29 mouse cellular contexts compared by ENCODE assay signal in genomic region chr16:96668478-96668877, GRCm38 (mm10).
"Had no signal": no experiment of that assay in that cellular context is flagged by ENCODE, and none has a peak within 500 bp of the region (broad histone marks: within the 10 kb centered on the region; RNA-seq: fewer than 3 reads in every experiment).

No protein-coding gene starts in this region.

- H3K9ac ChIP-seq: limb, embryonic 12.5 days; limb, embryonic 13.5 days; limb, embryonic 15.5 days; liver, embryonic 12.5 days; liver, embryonic 13.5 days; liver, embryonic 14.5 days; liver, embryonic 15.5 days; liver, postnatal 0 days; lung, embryonic 14.5 days; lung, embryonic 15.5 days; midbrain, embryonic 12.5 days; midbrain, embryonic 13.5 days; midbrain, embryonic 15.5 days had no signal

- H3K27me3 ChIP-seq: limb, embryonic 15.5 days; liver, embryonic 13.5 days; liver, embryonic 15.5 days; lung, embryonic 15.5 days; megakaryocyte, embryonic 14.5 days; midbrain, embryonic 12.5 days; midbrain, embryonic 13.5 days; midbrain, embryonic 15.5 days had no signal

- H3K9me3 ChIP-seq: limb, embryonic 10.5 days; limb, embryonic 12.5 days; limb, embryonic 13.5 days; limb, embryonic 15.5 days; liver, embryonic 12.5 days; liver, embryonic 13.5 days; liver, embryonic 15.5 days; lung, embryonic 15.5 days; megakaryocyte, embryonic 14.5 days; midbrain, embryonic 10.5 days; midbrain, embryonic 12.5 days; midbrain, embryonic 13.5 days; midbrain, embryonic 15.5 days had no signal

- H3K4me3 ChIP-seq: limb, embryonic 10.5 days; limb, embryonic 12.5 days; limb, embryonic 13.5 days; limb, embryonic 15.5 days; liver, embryonic 12.5 days; liver, embryonic 13.5 days; liver, embryonic 15.5 days; lung, embryonic 15.5 days; megakaryocyte, embryonic 14.5 days; midbrain, embryonic 10.5 days; midbrain, embryonic 12.5 days; midbrain, embryonic 13.5 days; midbrain, embryonic 15.5 days; myocyte had no signal

- H3K4me2 ChIP-seq: limb, embryonic 12.5 days; limb, embryonic 13.5 days; limb, embryonic 15.5 days; liver, embryonic 11.5 days; liver, embryonic 12.5 days; liver, embryonic 13.5 days; liver, embryonic 15.5 days; lung, embryonic 14.5 days; lung, embryonic 15.5 days; midbrain, embryonic 11.5 days; midbrain, embryonic 12.5 days; midbrain, embryonic 13.5 days; midbrain, embryonic 15.5 days had no signal

- H3K4me1 ChIP-seq: limb, embryonic 10.5 days; limb, embryonic 12.5 days; limb, embryonic 13.5 days; limb, embryonic 15.5 days; liver, embryonic 12.5 days; liver, embryonic 13.5 days; liver, embryonic 15.5 days; lung, embryonic 15.5 days; megakaryocyte, embryonic 14.5 days had no signal

- DNase-seq: left cerebral cortex, postnatal 4 days; liver; liver, embryonic 13.5 days; liver, postnatal 0 days; lung, adult 18-20 months; lung, adult 2 months; lung, embryonic 14.5 days; lung, postnatal 10 days; lung, postnatal 14 days; lung, postnatal 36 days; lung, postnatal 4 days; midbrain, embryonic 14.5 days had no signal

- H3K36me3 ChIP-seq: limb, embryonic 10.5 days; limb, embryonic 12.5 days; limb, embryonic 13.5 days; limb, embryonic 15.5 days; liver, embryonic 12.5 days; liver, embryonic 13.5 days; liver, embryonic 15.5 days; lung, embryonic 15.5 days; midbrain, embryonic 10.5 days; midbrain, embryonic 12.5 days; midbrain, embryonic 13.5 days; midbrain, embryonic 15.5 days had no signal

- H3K27ac ChIP-seq: limb, embryonic 10.5 days; limb, embryonic 12.5 days; limb, embryonic 13.5 days; limb, embryonic 15.5 days; liver, embryonic 12.5 days; liver, embryonic 13.5 days; liver, embryonic 14.5 days; liver, embryonic 15.5 days; lung, embryonic 15.5 days; macrophage; midbrain, embryonic 10.5 days; midbrain, embryonic 12.5 days; midbrain, embryonic 13.5 days; midbrain, embryonic 15.5 days had no signal
